Mouse (Mus musculus) erythroblast, embryonic 14.5 days (primary cell): Measurements from ENCODE around the gene Anapc11.

Experiments
- GATA1 ChIP-seq: IDR thresholded peaks from 2 replicates; pipeline ENCODE4 v1.6.1; 2012; ENCODE audit warnings: low read length, inconsistent platforms, mixed read lengths
- TAL1 ChIP-seq: IDR thresholded peaks from 3 replicates; pipeline ENCODE4 v1.6.1; 2012; ENCODE audit warnings: low read length, inconsistent platforms, mixed read lengths

DNA sequence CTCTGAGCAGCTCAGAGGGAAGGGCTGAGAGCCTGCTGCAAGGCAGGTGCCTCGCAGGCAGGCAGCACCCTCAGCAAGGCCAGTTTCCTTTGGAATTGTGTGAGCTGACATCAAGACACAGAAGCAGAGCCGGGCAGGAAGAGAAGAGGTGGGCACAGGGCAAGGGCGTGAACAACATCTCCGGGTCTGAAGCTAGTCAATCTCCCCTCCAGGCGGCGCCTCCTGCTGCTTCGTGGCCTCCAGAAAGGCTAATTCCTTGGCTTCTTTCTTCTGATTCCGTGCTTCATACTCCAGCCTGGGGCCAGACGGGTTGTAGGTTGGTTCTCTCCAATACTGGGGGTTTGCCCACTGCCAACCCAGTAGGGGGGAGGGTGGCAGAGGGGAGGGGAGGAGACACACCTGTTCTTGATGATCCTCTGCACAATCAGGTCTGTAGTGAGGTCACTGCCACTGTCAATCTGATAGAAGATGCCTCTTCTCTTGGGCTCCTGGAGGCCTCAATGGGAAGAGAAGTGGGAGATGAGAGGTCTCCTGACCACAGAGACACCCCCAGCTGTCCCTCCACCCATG lies 12.3 kb downstream of the Anapc11 start:
- TF ChIP-seq TAL1 (no peak), GATA1 (no peak)
